Mouse (Mus musculus): ENCODE measurements at regions not wholly inside any gene's neighbourhood (a gene's known extent, or its start where the extent isn't known, plus 50 kb on each side); places are given as distances from the start of the nearest gene placed in this dataset.

DNA sequence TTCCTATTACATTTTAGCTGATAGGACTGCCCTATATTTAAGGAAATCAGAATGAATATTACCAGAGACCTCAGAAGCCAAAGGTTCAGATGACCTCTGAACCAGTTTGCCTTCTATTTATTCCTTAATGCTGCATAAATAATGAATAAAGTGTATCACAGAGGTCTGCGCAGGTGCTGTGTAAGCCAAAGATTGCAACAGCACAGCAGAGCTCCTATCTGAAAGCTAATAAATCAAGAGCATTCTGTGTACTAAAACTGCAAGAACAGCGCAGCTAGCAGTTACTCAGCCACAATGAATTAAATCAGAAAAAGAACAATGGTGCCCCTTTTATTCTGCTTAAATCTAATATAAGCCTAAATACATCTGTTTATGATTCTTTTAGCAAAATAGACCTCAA lies 1208.5 kb downstream of the Rapgef2 start:
- 86% methylated on average over 2 of the region's 2 CpGs for WGBS
- ATAC-seq, result no peak

DNA sequence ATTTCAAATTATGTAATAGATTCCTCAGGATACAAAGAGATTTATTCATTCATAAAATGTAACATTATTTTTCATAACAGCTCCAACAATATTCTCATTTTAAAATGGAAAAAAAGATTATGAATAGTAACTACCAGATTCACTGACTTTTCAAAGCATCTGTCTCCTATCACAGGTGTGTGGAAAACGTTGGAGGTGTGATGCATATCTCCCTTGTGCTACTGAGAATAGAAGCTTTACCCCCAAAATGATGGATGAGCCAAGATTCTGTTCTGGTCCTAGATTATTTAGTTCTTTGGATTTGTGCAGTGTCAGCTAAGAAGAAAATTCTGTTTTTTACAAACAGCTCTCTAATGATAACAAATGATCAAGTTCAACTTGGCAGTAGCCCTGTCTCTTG lies 1209.0 kb downstream of the Rapgef2 start:
- no peaks in the 10 kb centered on the region for H3K36me3 ChIP-seq (ENCODE audit: control insufficient read depth, insufficient read depth)
- ATAC-seq, result no peak
- H3K4me1 ChIP-seq (replicated peaks; ENCODE audit: control insufficient read depth, insufficient read depth, low read length), result no peaks in the 10 kb centered on the region
- whole genome bisulfite sequencing, result 71% methylated on average over 1 of the region's 1 CpGs
- no peaks in the 10 kb centered on the region for H3K9me3 ChIP-seq (ENCODE audit: control insufficient read depth, low read length)
- no peaks in the 10 kb centered on the region for H3K27me3 ChIP-seq (replicated peaks; ENCODE audit: control insufficient read depth, insufficient read depth, low read length)
- H3K4me3 ChIP-seq (replicated peaks; ENCODE audit: low read length), result no peak overlapping the region
- H3K4me2 ChIP-seq (ENCODE audit: low read length), result no peak overlapping the region
- H3K27ac ChIP-seq (ENCODE audit: low read length), result no peak overlapping the region
- no peak overlapping the region for H3K9ac ChIP-seq (replicated peaks; ENCODE audit: low read depth, low read length)

More for the DNA sequence above, 1208.5 kb downstream of the Rapgef2 start:
- Histone ChIP-seq H3K27me3 (replicated peaks; ENCODE audit: control insufficient read depth, insufficient read depth, low read length) (no peaks in the 10 kb centered on the region), H3K9ac (replicated peaks; ENCODE audit: low read depth, low read length) (no peak overlapping the region), H3K36me3 (ENCODE audit: control insufficient read depth, insufficient read depth) (no peaks in the 10 kb centered on the region), H3K4me1 (replicated peaks; ENCODE audit: control insufficient read depth, insufficient read depth, low read length) (no peaks in the 10 kb centered on the region), H3K4me2 (ENCODE audit: low read length) (no peak overlapping the region), H3K4me3 (replicated peaks; ENCODE audit: low read length) (no peak overlapping the region), H3K27ac (ENCODE audit: low read length) (no peak overlapping the region), H3K9me3 (ENCODE audit: control insufficient read depth, low read length) (no peaks in the 10 kb centered on the region)

- no peak overlapping the region for H3K9ac ChIP-seq (replicated peaks; ENCODE audit: low read depth, low read length)
- H3K36me3 ChIP-seq (ENCODE audit: control insufficient read depth, insufficient read depth), result no peaks in the 10 kb centered on the region
- H3K9me3 ChIP-seq (ENCODE audit: control insufficient read depth, low read length), result no peaks in the 10 kb centered on the region
- ATAC-seq, result no peak
- H3K27me3 ChIP-seq (replicated peaks; ENCODE audit: control insufficient read depth, insufficient read depth, low read length), result no peaks in the 10 kb centered on the region
- no peak overlapping the region for H3K4me2 ChIP-seq (ENCODE audit: low read length)
- H3K4me1 ChIP-seq (replicated peaks; ENCODE audit: control insufficient read depth, insufficient read depth, low read length), result no peaks in the 10 kb centered on the region
- no peak overlapping the region for H3K4me3 ChIP-seq (replicated peaks; ENCODE audit: low read length)
- no peak overlapping the region for H3K27ac ChIP-seq (ENCODE audit: low read length)
- 61% methylated on average over 1 of the region's 1 CpGs for WGBS
Observed at GRCm38 (mm10) chr3:78073040-78073439, 1213.3 kb downstream of the Rapgef2 start.

DNA sequence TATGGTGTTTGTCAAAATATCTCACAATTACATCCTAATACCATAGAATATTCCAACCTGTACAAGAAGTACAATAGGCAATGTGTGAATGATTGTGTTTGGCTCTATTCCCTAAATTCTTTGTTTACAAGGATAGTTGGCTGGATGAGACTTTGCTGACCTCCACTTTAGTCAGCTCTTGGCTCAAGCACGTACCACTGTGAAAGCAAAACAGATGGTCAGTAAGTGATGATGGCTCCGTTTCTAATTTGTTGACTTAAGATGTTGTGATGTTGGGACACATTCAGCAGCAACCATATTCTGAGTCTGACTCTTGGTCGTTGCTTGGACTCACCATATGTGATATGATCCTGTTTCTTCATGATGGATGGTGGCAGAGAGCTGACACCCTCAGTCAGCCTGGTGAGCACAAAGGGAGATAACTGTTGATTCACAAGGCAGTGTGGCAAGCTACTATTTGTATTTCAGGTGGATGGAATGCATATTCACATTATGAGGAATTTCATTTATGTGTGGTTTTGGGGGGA lies 1219.1 kb downstream of the Rapgef2 start:
- 67% methylated on average over 3 of the region's 3 CpGs for WGBS
- H3K36me3 ChIP-seq (ENCODE audit: control insufficient read depth, insufficient read depth), result no peaks in the 10 kb centered on the region
- peak; percentile 57 for ATAC-seq
- H3K4me2 ChIP-seq (ENCODE audit: low read length), result no peak overlapping the region
- no peaks in the 10 kb centered on the region for H3K4me1 ChIP-seq (replicated peaks; ENCODE audit: control insufficient read depth, insufficient read depth, low read length)
- no peaks in the 10 kb centered on the region for H3K9me3 ChIP-seq (ENCODE audit: control insufficient read depth, low read length)
- H3K9ac ChIP-seq (replicated peaks; ENCODE audit: low read depth, low read length), result no peak overlapping the region
- no peak overlapping the region for H3K27ac ChIP-seq (ENCODE audit: low read length)
- H3K27me3 ChIP-seq (replicated peaks; ENCODE audit: control insufficient read depth, insufficient read depth, low read length), result no peaks in the 10 kb centered on the region
- H3K4me3 ChIP-seq (replicated peaks; ENCODE audit: low read length), result no peak overlapping the region

DNA sequence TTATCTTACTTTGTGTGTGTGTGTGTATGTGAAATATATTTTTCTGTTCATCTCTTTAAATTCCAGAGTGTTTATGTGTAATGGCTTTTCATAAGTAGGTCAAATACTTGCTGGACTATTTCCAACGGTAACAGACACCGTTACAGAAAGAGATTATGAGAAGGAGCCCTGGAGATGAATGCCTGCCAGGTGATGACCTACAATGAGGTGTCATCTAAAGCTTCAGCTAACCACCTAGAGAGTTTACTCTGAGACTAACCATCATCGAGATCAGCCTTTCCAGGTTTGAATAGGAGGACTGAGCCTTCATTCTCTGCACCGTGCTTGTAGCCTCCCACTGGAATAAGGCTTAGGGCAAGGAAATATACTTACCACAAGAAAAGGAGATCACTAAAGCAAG lies 1220.0 kb downstream of the Rapgef2 start:
- Histone ChIP-seq H3K4me1 (replicated peaks; ENCODE audit: control insufficient read depth, insufficient read depth, low read length) (no peaks in the 10 kb centered on the region), H3K9me3 (ENCODE audit: control insufficient read depth, low read length) (no peaks in the 10 kb centered on the region), H3K4me2 (ENCODE audit: low read length) (no peak overlapping the region), H3K27me3 (replicated peaks; ENCODE audit: control insufficient read depth, insufficient read depth, low read length) (no peaks in the 10 kb centered on the region), H3K9ac (replicated peaks; ENCODE audit: low read depth, low read length) (no peak overlapping the region), H3K4me3 (replicated peaks; ENCODE audit: low read length) (no peak overlapping the region), H3K27ac (ENCODE audit: low read length) (no peak overlapping the region), H3K36me3 (ENCODE audit: control insufficient read depth, insufficient read depth) (no peaks in the 10 kb centered on the region)
- WGBS, result 84% methylated on average over 4 of the region's 4 CpGs
- no peak for ATAC-seq

- ATAC-seq, result no peak
- no peaks in the 10 kb centered on the region for H3K9me3 ChIP-seq (ENCODE audit: control insufficient read depth, low read length)
- H3K4me1 ChIP-seq (replicated peaks; ENCODE audit: control insufficient read depth, insufficient read depth, low read length), result peaks cover 5% of the 10 kb centered on the region
- no peak overlapping the region for H3K4me3 ChIP-seq (replicated peaks; ENCODE audit: low read length)
- no peak overlapping the region for H3K4me2 ChIP-seq (ENCODE audit: low read length)
- no peaks in the 10 kb centered on the region for H3K27me3 ChIP-seq (replicated peaks; ENCODE audit: control insufficient read depth, insufficient read depth, low read length)
- H3K27ac ChIP-seq (ENCODE audit: low read length), result no peak overlapping the region
- 75% methylated on average over 3 of the region's 3 CpGs for WGBS
- H3K36me3 ChIP-seq (ENCODE audit: control insufficient read depth, insufficient read depth), result no peaks in the 10 kb centered on the region
- no peak overlapping the region for H3K9ac ChIP-seq (replicated peaks; ENCODE audit: low read depth, low read length)
Observed at GRCm38 (mm10) chr3:78062549-78062948, 1223.8 kb downstream of the Rapgef2 start.

DNA sequence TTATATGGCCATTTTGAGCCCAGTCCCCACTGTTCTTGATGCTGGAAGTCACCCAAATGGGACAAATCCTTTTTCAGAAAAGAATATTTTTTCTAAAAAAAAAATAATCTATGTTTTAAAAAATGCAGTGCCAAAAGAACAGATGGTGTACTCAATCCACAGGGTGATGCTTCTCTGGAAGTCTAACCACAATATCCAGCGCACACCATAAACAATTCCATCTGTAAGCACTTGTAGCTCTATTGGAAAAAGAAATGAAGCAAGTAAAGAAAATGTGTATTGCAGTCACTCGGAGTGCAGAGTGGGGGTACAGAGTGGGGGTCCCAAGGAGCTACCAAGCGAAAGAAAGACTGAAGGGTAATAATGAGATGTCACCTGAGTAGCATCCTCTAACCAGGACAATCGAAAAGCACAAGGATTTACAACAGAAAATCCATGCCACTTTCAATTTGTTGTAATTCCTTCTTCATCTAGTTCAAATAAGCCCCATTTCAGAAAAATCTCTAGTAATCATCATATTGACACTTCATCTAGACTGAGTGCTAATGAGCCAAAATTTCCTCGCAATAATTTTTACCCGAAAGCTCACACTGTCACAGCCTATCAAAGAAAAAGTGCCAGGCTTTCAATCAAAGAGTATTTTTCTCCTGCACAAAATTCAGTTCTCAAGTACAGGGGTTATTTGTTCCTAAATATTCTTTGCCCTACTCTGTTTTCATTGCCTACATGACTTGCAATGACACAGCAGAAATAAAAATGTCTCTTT lies 1226.3 kb downstream of the Rapgef2 start:
- peak; percentile 87 for ATAC-seq
- Histone ChIP-seq H3K4me3 (replicated peaks; ENCODE audit: low read length) (no peak overlapping the region), H3K9ac (replicated peaks; ENCODE audit: low read depth, low read length) (no peak overlapping the region), H3K36me3 (ENCODE audit: control insufficient read depth, insufficient read depth) (no peaks in the 10 kb centered on the region), H3K27me3 (replicated peaks; ENCODE audit: control insufficient read depth, insufficient read depth, low read length) (no peaks in the 10 kb centered on the region), H3K4me2 (ENCODE audit: low read length) (no peak overlapping the region), H3K27ac (ENCODE audit: low read length) (no peak overlapping the region), H3K9me3 (ENCODE audit: control insufficient read depth, low read length) (no peaks in the 10 kb centered on the region), H3K4me1 (replicated peaks; ENCODE audit: control insufficient read depth, insufficient read depth, low read length) (peaks cover 5% of the 10 kb centered on the region)
- WGBS, result 56% methylated on average over 6 of the region's 6 CpGs
